Comparison of ENCODE assay signal across 29 mouse cellular contexts in the genomic region with DNA sequence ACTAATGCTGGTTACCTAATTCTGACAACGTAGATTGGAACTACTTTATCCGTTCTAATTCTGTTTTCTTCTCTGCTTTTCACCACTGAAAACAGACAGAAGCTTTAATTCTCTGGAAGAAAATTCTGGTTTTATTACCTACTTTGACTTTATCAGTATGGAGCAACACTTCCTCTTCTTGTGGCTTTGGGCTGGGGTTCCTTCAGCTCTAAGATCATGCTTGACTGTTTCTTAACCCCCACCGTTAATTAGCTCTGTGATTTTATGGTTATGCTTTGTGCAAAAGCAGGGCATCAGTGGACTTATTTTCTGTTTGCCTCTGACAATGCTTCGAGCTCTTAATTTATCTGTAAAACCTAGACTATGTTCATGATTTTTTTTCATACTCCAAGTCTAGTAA. TPM values are rescaled to one million over a fixed set of nuclear protein-coding genes. Genes with fewer than 3 reads are reported as not detected.
DNase-seq lines count a peak whose midpoint lies in the region; ATAC-seq and TF ChIP-seq lines count a peak whose summit lies in the region.
"Had no signal": no experiment of that assay in that cellular context is flagged by ENCODE, and none has a peak within 500 bp of the region (broad histone marks: within the 10 kb centered on the region; RNA-seq: fewer than 3 reads in every experiment).

No protein-coding gene starts in this region.

- TF ChIP-seq EP300 in MEL (IDR thresholded peaks at IDR 0.05; ENCODE audit: low read depth in 1 of 2, low read length in 2 of 2) = no peak

- no peaks in the 10 kb centered on the region for H3K9me3 ChIP-seq in MEL (replicated peaks; ENCODE audit: insufficient read depth, low read length)
- H3K9me3 ChIP-seq: embryonic facial prominence, embryonic 13.5 days; embryonic facial prominence, embryonic 15.5 days; forebrain, embryonic 10.5 days; forebrain, embryonic 12.5 days; G1E had no signal

- no peaks in the 10 kb centered on the region for H3K4me1 ChIP-seq in MEL (ENCODE audit: control insufficient read depth in 1 of 2, insufficient read depth in 2 of 2, low read length in 2 of 2)
- H3K4me1 ChIP-seq: embryonic facial prominence, embryonic 13.5 days; embryonic facial prominence, embryonic 15.5 days; forebrain, embryonic 10.5 days; forebrain, embryonic 12.5 days had no signal

- no peak for TF ChIP-seq CTCF in MEL (IDR thresholded peaks at IDR 0.05 in 2 of 3, conservative IDR thresholded peaks at IDR 0.05 in 1 of 3; ENCODE audit: control insufficient read depth in 1 of 3, insufficient read depth in 1 of 3, low read depth in 2 of 3, low read length in 3 of 3, poor library complexity in 1 of 3, severe bottlenecking in 1 of 3)

- peak; percentile 83 for ATAC-seq in common myeloid progenitor, adult 5-6 weeks (replicated peaks; ENCODE audit: low read depth, poor library complexity, severe bottlenecking)
- peak; percentile 81 to 86 for ATAC-seq in hematopoietic stem cell, adult 5-6 weeks (replicated peaks in 1 of 2; ENCODE audit: insufficient read depth in 1 of 2, low FRiP score in 2 of 2, low TSS enrichment in 1 of 2, low read depth in 1 of 2, poor library complexity in 2 of 2, severe bottlenecking in 2 of 2)
- ATAC-seq in megakaryocyte progenitor cell, adult 5-6 weeks (replicated peaks; ENCODE audit: poor library complexity) = peak; percentile 78
- ATAC-seq: activated CD4-positive, CD25-positive, alpha-beta regulatory T cell, adult 4 months; CD4-positive, CD25-positive, alpha-beta regulatory T cell, adult 4 months; forebrain, embryonic 14.5 days; forebrain, embryonic 16.5 days; Patski had no signal

- no peaks in the 10 kb centered on the region for H3K36me3 ChIP-seq in MEL (ENCODE audit: control insufficient read depth in 1 of 2, insufficient read depth in 2 of 2, low read length in 2 of 2)
- H3K36me3 ChIP-seq: embryonic facial prominence, embryonic 13.5 days; embryonic facial prominence, embryonic 15.5 days; forebrain, embryonic 10.5 days; forebrain, embryonic 12.5 days; G1E had no signal

- H3K79me2 ChIP-seq in MEL (ENCODE audit: control insufficient read depth, insufficient read depth, low read length, poor library complexity) = no peaks in the 10 kb centered on the region

- no peak overlapping the region for H3K9ac ChIP-seq in MEL (ENCODE audit: control insufficient read depth, low read depth, low read length, poor library complexity, severe bottlenecking)
- H3K9ac ChIP-seq: embryonic facial prominence, embryonic 13.5 days; embryonic facial prominence, embryonic 15.5 days; forebrain, embryonic 12.5 days had no signal

- H3K27ac ChIP-seq in MEL (ENCODE audit: control insufficient read depth, low read depth, low read length) = no peak overlapping the region
- H3K27ac ChIP-seq: embryonic facial prominence, embryonic 13.5 days; embryonic facial prominence, embryonic 15.5 days; forebrain, embryonic 10.5 days; forebrain, embryonic 12.5 days had no signal

- TF ChIP-seq POLR2A in MEL (IDR thresholded peaks at IDR 0.05; ENCODE audit: control insufficient read depth in 1 of 2, insufficient read depth in 1 of 2, low read depth in 1 of 2, low read length in 2 of 2, poor library complexity in 1 of 2) = no peak

- H3K27me3 ChIP-seq in MEL (ENCODE audit: control insufficient read depth in 1 of 2, insufficient read depth in 2 of 2, low read length in 2 of 2) = no peaks in the 10 kb centered on the region
- H3K27me3 ChIP-seq: CH12.LX; embryonic facial prominence, embryonic 13.5 days; embryonic facial prominence, embryonic 15.5 days; forebrain, embryonic 12.5 days had no signal

- DNase-seq in MEL (ENCODE audit: low read depth, low spot score) = peak; percentile 15
- no peak for DNase-seq in cerebellum, adult 11 months
- no peak for DNase-seq in retina, embryonic 14.5 days (ENCODE audit: low spot score)
- no peak for DNase-seq in adrenal gland, adult 2 months
- no peak for DNase-seq in kidney, postnatal 14 days
- DNase-seq: adrenal gland, postnatal 10 days; adrenal gland, postnatal 25 days; B cell, adult 2 months; cerebellum, adult 11-12 months; cerebellum, adult 2 months; cerebellum, adult 9-10 months; cerebellum, postnatal 10 days; cerebellum, postnatal 25 days; embryo, embryonic 11 days had no signal

- no peak for TF ChIP-seq RAD21 in MEL (IDR thresholded peaks at IDR 0.05; ENCODE audit: low read depth, low read length)

- H3K4me3 ChIP-seq in MEL (ENCODE audit: control insufficient read depth in 1 of 2, insufficient read depth in 1 of 2, low read depth in 2 of 2, low read length in 2 of 2) = no peak overlapping the region
- H3K4me3 ChIP-seq: embryonic facial prominence, embryonic 13.5 days; embryonic facial prominence, embryonic 15.5 days; erythroblast, embryonic 14.5 days; forebrain, embryonic 10.5 days; forebrain, embryonic 12.5 days had no signal

TF ChIP-seq in MEL, 35 proteins besides CTCF, POLR2A, EP300 and RAD21:
- TF ChIP-seq SMC3 (IDR thresholded peaks at IDR 0.05; ENCODE audit: low read depth, low read length) (no peak), GABPA (IDR thresholded peaks at IDR 0.05; ENCODE audit: low read depth, low read length) (no peak), TBP (IDR thresholded peaks at IDR 0.05; ENCODE audit: low read depth, low read length) (no peak), RCOR1 (IDR thresholded peaks at IDR 0.05; ENCODE audit: low read depth, low read length) (no peak), UBTF (IDR thresholded peaks at IDR 0.05; ENCODE audit: borderline replicate concordance, insufficient read depth, low read depth, low read length) (no peak), E2F4 (IDR thresholded peaks at IDR 0.05; ENCODE audit: borderline replicate concordance, low read depth, low read length) (no peak), MYB (IDR thresholded peaks at IDR 0.05; ENCODE audit: low read depth, low read length) (no peak), CHD2 (IDR thresholded peaks at IDR 0.05; ENCODE audit: low read length) (no peak), MXI1 (IDR thresholded peaks at IDR 0.05; ENCODE audit: low read depth, low read length) (no peak), MAZ (IDR thresholded peaks at IDR 0.05; ENCODE audit: low read depth, low read length) (no peak), MAX (IDR thresholded peaks at IDR 0.05; ENCODE audit: low read length) (no peak), USF2 (IDR thresholded peaks at IDR 0.05; ENCODE audit: borderline replicate concordance in 1 of 2, insufficient read depth in 1 of 2, low read depth in 1 of 2, low read length in 2 of 2) (no peak), KAT2A (conservative IDR thresholded peaks at IDR 0.05; ENCODE audit: low read depth, low read length) (no peak), ZNF384 (IDR thresholded peaks at IDR 0.05; ENCODE audit: low read depth, low read length) (no peak), MEF2A (IDR thresholded peaks at IDR 0.05; ENCODE audit: extremely low read depth, insufficient replicate concordance, low read depth, low read length, poor library complexity, severe bottlenecking) (no peak), TAL1 (IDR thresholded peaks at IDR 0.05; ENCODE audit: low read length) (no peak), ZKSCAN1 (IDR thresholded peaks at IDR 0.05; ENCODE audit: low read depth, low read length) (no peak), JUND (IDR thresholded peaks at IDR 0.05; ENCODE audit: low read depth, low read length) (no peak), TCF12 (IDR thresholded peaks at IDR 0.05; ENCODE audit: low read depth, low read length) (no peak), GATA1 (IDR thresholded peaks at IDR 0.05; ENCODE audit: low read depth, low read length) (no peak)

RNA-seq across cellular contexts. Expression of a gene that starts 29.6 kb away (rescaled TPM):
- total RNA-seq in MEL (2012; rRNA removed) = not detected in 2 replicates
- not detected for polyA plus RNA-seq in MEL (2012; ENCODE audit: insufficient read depth in 1 of 2, insufficient read length in 2 of 2, low read depth in 1 of 2, low replicate concordance in 2 of 2, missing spikeins in 1 of 2)
- 3.5 and 5.8 TPM in 2 replicates for total RNA-seq in common myeloid progenitor, adult 5-6 weeks (2017)
- 17.3 and 20.6 TPM in 2 replicates for total RNA-seq in hematopoietic stem cell, adult 5-6 weeks (2017)
- total RNA-seq in megakaryocyte progenitor cell, adult 5-6 weeks (2015) = 6.9 and 7.5 TPM in 2 replicates
- 3.1 and 3.3 TPM in 2 replicates for total RNA-seq in megakaryocyte progenitor cell, adult 5-6 weeks (2017)
- 10 to 100 TPM; 17.1 to 26.9 TPM for total RNA-seq in adrenal gland, adult 2 months (2021)
- polyA plus RNA-seq in adrenal gland, adult 2 months (2012; rRNA removed) = 2.3 and 2.9 TPM in 2 replicates
- total RNA-seq: G1E had no signal
- polyA plus RNA-seq: erythroblast, embryonic 14.5 days; G1E had no signal
